Mouse (Mus musculus) limb, embryonic 15.5 days (tissue): ENCODE measurements around the gene Haspin. TPM values are rescaled to one million over a fixed set of nuclear protein-coding genes. Genes with fewer than 3 reads are reported as not detected.

Experiments used
- ATAC-seq: fragments of 200-750 bp; cut with Nextera tagmentation; 2 replicates; pipeline ENCODE4 v1.8.0; 2017; ENCODE audit warnings: low read depth, moderate TSS enrichment; ENCODE audit not compliant: insufficient number of reproducible peaks, low FRiP score, low TSS enrichment
- H3K27ac ChIP-seq: fragments of 300-500 bp; sonication (generic); 2 replicates; pipeline ENCODE4 v1.5.1; 2015; ENCODE audit warnings: moderate library complexity, mild to moderate bottlenecking, inconsistent platforms
- H3K27me3 ChIP-seq: fragments of 300-500 bp; sonication (generic); 2 replicates; pipeline ENCODE4 v1.6.1; 2015; ENCODE audit warnings: inconsistent platforms
- H3K36me3 ChIP-seq: fragments of 300-500 bp; sonication (generic); 2 replicates; pipeline ENCODE4 v1.6.1; 2015; ENCODE audit warnings: inconsistent platforms
- H3K4me1 ChIP-seq: fragments of 300-500 bp; sonication (generic); 2 replicates; pipeline ENCODE4 v1.6.1; 2015; ENCODE audit warnings: inconsistent platforms
- H3K4me2 ChIP-seq: fragments of 300-500 bp; sonication (generic); 2 replicates; pipeline ENCODE4 v1.6.1; 2015; ENCODE audit warnings: mild to moderate bottlenecking, inconsistent platforms
- H3K4me3 ChIP-seq: fragments of 300-500 bp; sonication (generic); 2 replicates; pipeline ENCODE4 v1.5.1; 2015; ENCODE audit warnings: mild to moderate bottlenecking, inconsistent platforms
- H3K9ac ChIP-seq: fragments of 300-500 bp; sonication (generic); 2 replicates; pipeline ENCODE4 v1.6.1; 2015; ENCODE audit warnings: inconsistent platforms
- H3K9me3 ChIP-seq: fragments of 300-500 bp; sonication (generic); 2 replicates; pipeline ENCODE4 v1.6.1; 2016; ENCODE audit warnings: inconsistent platforms
- WGBS: fragments of 180-500 bp; shearing (Covaris S2); methylation state at CpG from one replicate; pipeline ENCODE4 v1.1.7; 2015; 5-methylcytosine and 5-hydroxymethylcytosine counted together
- polyA plus RNA-seq: library from polyadenylated mRNA; unstranded; fragments of >200 nt; fragmentation: Nextera tagmentation; extraction: Ambion mirVana; gene quantifications from 2 replicates; pipeline ENCODE4 v1.2.1, GENCODE M21; 2015

Haspin gene
- polyA plus RNA-seq, 1 experiment from 2014 or later, result 11.0 TPM

- H3K36me3 ChIP-seq, result peaks cover 11% of the 10 kb centered on the region
- no peak overlapping the region for H3K4me3 ChIP-seq
- 76% methylated on average over 8 of the region's 8 CpGs for WGBS
- H3K27me3 ChIP-seq, result no peaks in the 10 kb centered on the region
- H3K4me1 ChIP-seq, result peaks cover 18% of the 10 kb centered on the region
- no peak overlapping the region for H3K9ac ChIP-seq
- H3K9me3 ChIP-seq, result no peaks in the 10 kb centered on the region
- H3K4me2 ChIP-seq, result no peak overlapping the region
- ATAC-seq, result no peak
- H3K27ac ChIP-seq, result no peak overlapping the region
Measured at GRCm38 (mm10) chr11:73168071-73168470, 30.0 kb upstream of the Haspin start.

DNA sequence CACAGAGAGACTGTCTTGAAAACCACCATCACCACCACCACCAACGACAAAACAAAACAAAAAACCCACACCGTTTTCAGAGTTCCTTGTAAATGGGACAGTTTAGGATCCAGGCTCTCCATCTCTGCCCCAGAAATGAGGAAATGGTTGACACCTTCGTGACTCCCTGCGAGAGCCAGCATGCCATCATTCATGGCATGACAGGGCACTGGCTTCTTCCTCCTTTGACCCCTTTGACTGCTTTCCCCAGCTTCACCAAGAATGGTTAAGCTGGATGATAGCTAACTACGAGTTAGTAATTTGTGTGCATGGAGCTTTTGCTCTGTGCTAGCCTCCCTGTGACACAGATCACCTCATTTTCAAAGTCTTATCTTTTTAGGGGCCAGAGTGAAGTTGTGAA is 24.2 kb upstream of the Haspin start:
- ATAC-seq, result no peak
- Histone ChIP-seq H3K27me3 (peaks cover 38% of the 10 kb centered on the region), H3K9me3 (no peaks in the 10 kb centered on the region), H3K4me3 (no peak overlapping the region), H3K4me2 (no peak overlapping the region), H3K27ac (no peak overlapping the region), H3K9ac (no peak overlapping the region), H3K4me1 (peaks cover 12% of the 10 kb centered on the region; the same call in 1 of the 2 replicates), H3K36me3 (no peaks in the 10 kb centered on the region)
- WGBS, result 58% methylated on average over 5 of the region's 5 CpGs

- 84% methylated on average over 4 of the region's 4 CpGs for WGBS
- no peak for ATAC-seq
- Histone ChIP-seq H3K4me2 (no peak overlapping the region), H3K27me3 (peaks cover 40% of the 10 kb centered on the region), H3K27ac (no peak overlapping the region), H3K4me3 (no peak overlapping the region), H3K9me3 (no peaks in the 10 kb centered on the region), H3K36me3 (no peaks in the 10 kb centered on the region), H3K4me1 (peaks cover 12% of the 10 kb centered on the region; the same call in 1 of the 2 replicates), H3K9ac (no peak overlapping the region)
Measured at GRCm38 (mm10) chr11:73161616-73162015, 23.5 kb upstream of the Haspin start.

DNA sequence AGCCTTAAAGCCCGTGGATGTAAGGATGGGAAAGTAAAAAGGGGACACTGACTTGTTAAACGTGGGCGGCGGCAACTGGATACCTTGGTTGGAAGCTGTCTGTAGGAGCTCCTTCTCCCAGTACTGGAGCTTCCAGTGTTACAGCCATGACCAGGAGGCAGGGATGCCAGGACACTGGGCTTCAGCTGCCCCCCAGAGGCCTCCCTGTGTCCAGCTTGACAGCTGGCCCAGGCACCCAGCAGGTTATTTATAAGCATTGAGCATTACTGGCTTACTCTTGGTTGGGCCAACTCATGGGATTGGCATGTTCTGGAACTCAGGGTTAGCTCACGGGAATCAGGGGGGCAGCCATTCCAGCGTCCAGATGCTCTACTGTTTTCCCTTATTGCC is 22.7 kb upstream of the Haspin start:
- ATAC-seq, result peak; percentile 52; the same call in 1 of the 2 replicates
- Histone ChIP-seq H3K27ac (no peak overlapping the region), H3K36me3 (no peaks in the 10 kb centered on the region), H3K9ac (no peak overlapping the region), H3K4me2 (peak overlapping the region; percentile 89), H3K4me1 (peaks cover 12% of the 10 kb centered on the region; the same call in 1 of the 2 replicates), H3K27me3 (peaks cover 42% of the 10 kb centered on the region), H3K9me3 (no peaks in the 10 kb centered on the region), H3K4me3 (peak overlapping the region; percentile 41)
- WGBS, result 22% methylated on average over 6 of the region's 6 CpGs

DNA sequence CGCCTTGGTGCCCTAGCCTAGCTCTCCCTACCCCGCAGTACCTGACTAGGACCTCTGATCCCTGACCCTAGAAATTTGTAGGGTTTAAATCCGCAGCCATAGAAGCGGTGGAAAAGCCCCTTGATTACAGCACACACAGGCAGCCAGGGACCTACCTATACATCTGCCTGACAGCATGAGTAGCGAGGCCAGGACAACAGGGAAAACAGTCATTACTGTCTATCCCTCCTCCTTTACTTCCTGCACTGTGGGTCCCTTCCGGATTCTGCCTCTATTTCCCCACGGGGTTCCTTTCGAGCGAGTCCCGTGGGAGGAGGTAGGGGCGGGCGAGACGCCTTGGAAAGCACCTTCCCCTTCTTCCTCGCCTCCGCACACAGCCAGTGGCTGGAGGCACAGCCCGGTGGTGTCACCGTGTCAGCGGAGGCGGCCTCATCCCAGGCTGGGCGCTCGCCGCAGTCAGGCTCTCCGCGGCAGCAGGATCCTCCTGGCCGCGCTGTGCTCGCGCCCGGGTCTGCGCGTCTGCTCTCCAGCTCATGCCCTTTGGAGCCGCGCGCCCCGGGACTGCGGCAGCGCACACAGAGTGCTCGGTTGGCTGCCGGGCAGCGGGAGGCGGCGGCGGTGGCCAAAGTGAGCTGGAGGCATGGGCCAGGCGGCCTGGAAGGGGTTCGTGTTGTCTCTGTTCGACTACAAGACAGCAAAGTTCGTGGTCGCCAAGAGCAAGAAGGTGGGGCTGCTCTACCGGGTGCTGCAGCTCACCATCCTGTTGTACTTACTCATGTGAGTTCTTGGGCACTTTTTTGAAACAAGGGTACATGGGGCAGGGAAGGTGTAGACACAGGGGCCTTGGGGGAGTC is 22.1 kb upstream of the Haspin start, which contains the start of gene P2rx5:
P2rx5 (plus strand) TSS at position 465 of the 854 bp plus-strand sequence.
- Histone ChIP-seq H3K27ac (no peak within 1 kb of the TSS), H3K36me3 (no peaks in the 10 kb centered on the region), H3K9me3 (no peaks in the 10 kb centered on the region), H3K27me3 (peaks cover 42% of the 10 kb centered on the region), H3K4me2 (peak within 1 kb of the TSS; percentile 89), H3K4me3 (peak within 1 kb of the TSS; percentile 41), H3K4me1 (peaks cover 17% of the 10 kb centered on the region; the same call in 1 of the 2 replicates), H3K9ac (peak within 1 kb of the TSS; percentile 39)
- peak; percentile 61; the same call in 1 of the 2 replicates for ATAC-seq
- 2% methylated on average over 49 of the region's 49 CpGs for WGBS

DNA sequence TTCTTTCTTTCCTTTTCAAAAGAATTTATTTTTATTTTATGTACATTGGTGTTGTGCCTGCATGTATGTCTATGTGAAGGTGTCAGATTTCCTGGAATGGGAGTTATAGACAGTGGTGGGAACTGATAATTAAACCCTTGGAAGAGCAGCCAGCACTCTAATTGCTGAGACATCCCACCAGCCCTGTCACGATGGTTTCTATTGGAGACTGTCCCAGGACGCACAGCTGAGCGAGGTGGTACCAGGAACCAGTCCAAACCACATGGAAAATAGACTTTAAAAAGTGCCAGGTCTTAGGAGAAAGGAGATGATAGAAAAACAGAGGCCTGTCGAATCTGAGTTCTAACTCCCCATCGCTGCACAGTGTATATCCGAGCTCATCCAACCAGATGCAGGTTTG is 17.0 kb upstream of the Haspin start:
- H3K9me3 ChIP-seq, result no peaks in the 10 kb centered on the region
- H3K9ac ChIP-seq, result no peak overlapping the region
- H3K27me3 ChIP-seq, result peaks cover 24% of the 10 kb centered on the region
- ATAC-seq, result no peak
- H3K36me3 ChIP-seq, result no peaks in the 10 kb centered on the region
- H3K4me2 ChIP-seq, result no peak overlapping the region
- 57% methylated on average over 6 of the region's 6 CpGs for WGBS
- H3K4me1 ChIP-seq, result peaks cover 8% of the 10 kb centered on the region; the same call in 1 of the 2 replicates
- H3K4me3 ChIP-seq, result no peak overlapping the region
- no peak overlapping the region for H3K27ac ChIP-seq

DNA sequence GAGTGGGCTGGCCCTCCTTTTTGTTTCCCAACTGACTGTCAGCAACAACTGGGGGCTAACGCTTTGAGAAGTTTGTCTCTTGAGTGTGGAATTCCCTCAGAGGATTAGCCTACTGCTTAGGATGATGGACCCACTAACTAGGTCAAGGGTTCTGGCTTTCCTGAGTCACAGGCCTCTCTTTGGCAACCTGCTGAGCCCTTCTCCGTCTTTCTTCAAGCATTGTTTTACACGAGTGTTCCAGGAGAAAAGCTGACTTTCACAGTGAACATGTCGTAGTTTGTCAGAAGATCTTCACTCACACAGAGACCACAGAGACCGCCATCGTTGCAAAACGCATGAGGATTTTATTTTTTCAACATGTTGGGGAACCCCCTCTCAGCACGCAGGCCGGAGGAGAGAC is 10.1 kb upstream of the Haspin start:
- no peaks in the 10 kb centered on the region for H3K27me3 ChIP-seq

GRCm38 (mm10) chr11:73146975-73147365 is 8.9 kb upstream of the Haspin start:
- Histone ChIP-seq H3K4me2 (no peak overlapping the region), H3K4me1 (no peaks in the 10 kb centered on the region), H3K4me3 (no peak overlapping the region), H3K9me3 (no peaks in the 10 kb centered on the region), H3K36me3 (no peaks in the 10 kb centered on the region), H3K27ac (no peak overlapping the region), H3K27me3 (no peaks in the 10 kb centered on the region), H3K9ac (no peak overlapping the region)
- WGBS, result 60% methylated on average over 7 of the region's 7 CpGs
- ATAC-seq, result no peak

More for the DNA sequence above, 10.1 kb upstream of the Haspin start:
- 79% methylated on average over 9 of the region's 9 CpGs for WGBS
- no peaks in the 10 kb centered on the region for H3K4me1 ChIP-seq
- no peak overlapping the region for H3K4me3 ChIP-seq
- no peak overlapping the region for H3K4me2 ChIP-seq
- no peak overlapping the region for H3K27ac ChIP-seq
- ATAC-seq, result no peak
- H3K9ac ChIP-seq, result no peak overlapping the region
- no peaks in the 10 kb centered on the region for H3K9me3 ChIP-seq
- H3K36me3 ChIP-seq, result no peaks in the 10 kb centered on the region

DNA sequence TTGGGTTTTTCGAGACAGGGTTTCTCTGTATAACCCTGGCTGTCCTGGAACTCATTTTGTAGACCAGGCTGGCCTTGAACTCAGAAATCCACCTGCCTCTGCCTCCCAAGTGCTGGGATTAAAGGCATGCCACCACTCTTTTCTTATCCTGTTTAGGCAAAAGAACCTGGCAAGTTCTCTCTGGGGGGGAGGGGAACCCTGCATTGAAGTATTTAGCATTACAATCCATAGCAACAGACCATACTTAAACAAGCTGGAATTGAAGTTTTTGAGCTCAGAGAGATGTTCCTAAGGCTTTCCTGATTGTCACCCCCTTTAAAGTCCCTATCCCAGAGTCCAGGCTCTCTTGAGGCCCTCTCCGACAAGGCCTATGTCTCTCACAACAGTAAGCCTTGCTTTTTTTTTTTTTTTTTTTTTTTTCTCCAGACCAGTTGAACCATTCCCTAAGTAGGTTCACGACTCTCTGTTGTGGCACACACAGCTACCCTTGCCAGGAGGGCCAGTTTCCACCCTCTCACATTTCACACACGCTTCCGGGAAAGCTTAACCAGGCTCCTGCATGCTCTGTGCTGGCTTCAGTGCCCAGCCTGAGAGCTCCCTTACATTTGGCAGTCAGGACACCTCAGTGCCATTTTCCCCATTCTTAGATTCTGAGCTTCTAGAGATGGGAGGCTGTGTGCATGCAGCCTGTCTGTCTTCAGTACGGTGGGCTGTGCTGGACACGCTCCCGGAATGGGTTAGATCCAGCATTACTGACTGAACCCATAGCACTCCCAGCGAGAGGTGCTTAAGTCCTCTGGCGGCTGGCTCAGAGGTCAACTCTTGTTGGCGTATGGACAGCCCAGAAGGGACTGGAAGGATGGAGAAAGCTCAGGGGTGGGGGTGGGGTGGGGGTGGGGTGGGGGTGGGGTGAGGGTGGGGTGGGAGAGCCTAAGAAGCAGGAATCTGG is 8.2 kb upstream of the Haspin start:
- 54% methylated on average over 11 of the region's 11 CpGs for WGBS
- H3K4me1 ChIP-seq, result no peaks in the 10 kb centered on the region
- no peak for ATAC-seq
- no peak overlapping the region for H3K4me2 ChIP-seq
- no peaks in the 10 kb centered on the region for H3K27me3 ChIP-seq
- no peaks in the 10 kb centered on the region for H3K36me3 ChIP-seq
- H3K9ac ChIP-seq, result no peak overlapping the region
- no peak overlapping the region for H3K27ac ChIP-seq
- H3K9me3 ChIP-seq, result no peaks in the 10 kb centered on the region
- no peak overlapping the region for H3K4me3 ChIP-seq

GRCm38 (mm10) chr11:73144261-73144681 is 6.2 kb upstream of the Haspin start:
- no peak for ATAC-seq
- Histone ChIP-seq H3K4me1 (no peaks in the 10 kb centered on the region), H3K9ac (no peak overlapping the region), H3K4me3 (no peak overlapping the region), H3K4me2 (no peak overlapping the region), H3K27ac (no peak overlapping the region), H3K36me3 (no peaks in the 10 kb centered on the region), H3K9me3 (no peaks in the 10 kb centered on the region), H3K27me3 (no peaks in the 10 kb centered on the region)
- WGBS, result 54% methylated on average over 1 of the region's 1 CpGs

GRCm38 (mm10) chr11:73137116-73137515 is 978 bp downstream of the Haspin start:
- Histone ChIP-seq H3K9me3 (no peaks in the 10 kb centered on the region), H3K4me3 (peak overlapping the region; percentile 66), H3K27me3 (no peaks in the 10 kb centered on the region), H3K4me1 (peaks cover 31% of the 10 kb centered on the region), H3K9ac (peak overlapping the region; percentile 65), H3K4me2 (peak overlapping the region; percentile 85), H3K36me3 (0 out of 2 replicates have a peak, but pooled peaks cover 5% of the 10 kb centered on the region), H3K27ac (no peak overlapping the region)
- no peak for ATAC-seq
- 27% methylated on average over 11 of the region's 11 CpGs for WGBS
